Mouse (Mus musculus) forebrain, embryonic 10.5 days (tissue): Measurements from ENCODE around the gene Nfe2l1. TPM values are rescaled to one million over a fixed set of nuclear protein-coding genes. Genes with fewer than 3 reads are reported as not detected.

Source experiments
- DNase-seq: peaks from one replicate; pipeline ENCODE4 v3.0.0-alpha.2; 2017; ENCODE audit warnings: low spot score; ENCODE audit errors: extremely low spot score
- H3K27ac ChIP-seq: fragments of 300-500 bp; sonication (generic); 2 replicates; pipeline ENCODE4 v1.5.1; 2016; ENCODE audit warnings: mild to moderate bottlenecking
- H3K27me3 ChIP-seq: fragments of 300-500 bp; sonication (generic); 2 replicates; pipeline ENCODE4 v1.6.1; 2016; ENCODE audit warnings: mild to moderate bottlenecking; ENCODE audit not compliant: poor library complexity, severe bottlenecking
- H3K36me3 ChIP-seq: fragments of 300-500 bp; sonication (generic); replicated peaks from 2 replicates; pipeline ENCODE4 v1.6.1; 2016; ENCODE audit warnings: mild to moderate bottlenecking, moderate library complexity
- H3K4me1 ChIP-seq: fragments of 300-500 bp; sonication (generic); 2 replicates; pipeline ENCODE4 v1.6.1; 2016
- H3K4me3 ChIP-seq: fragments of 300-500 bp; sonication (generic); 2 replicates; pipeline ENCODE4 v1.5.1; 2016; ENCODE audit warnings: mild to moderate bottlenecking, moderate library complexity
- H3K9me3 ChIP-seq: fragments of 300-500 bp; sonication (generic); 2 replicates; pipeline ENCODE4 v1.6.1; 2016; ENCODE audit warnings: mild to moderate bottlenecking, moderate library complexity
- WGBS: fragments of 180-500 bp; shearing (Covaris S2); methylation state at CpG from one replicate; pipeline ENCODE4 v1.1.7; 2016; 5-methylcytosine and 5-hydroxymethylcytosine counted together
- polyA plus RNA-seq: library from polyadenylated mRNA; unstranded; fragments of >200 nt; fragmentation: Nextera tagmentation; extraction: Ambion mirVana; gene quantifications from 2 replicates; pipeline ENCODE4 v1.2.1, GENCODE M21; 2016

Nfe2l1 gene
- 64.7 and 66.0 TPM in 2 replicates for polyA plus RNA-seq

DNA sequence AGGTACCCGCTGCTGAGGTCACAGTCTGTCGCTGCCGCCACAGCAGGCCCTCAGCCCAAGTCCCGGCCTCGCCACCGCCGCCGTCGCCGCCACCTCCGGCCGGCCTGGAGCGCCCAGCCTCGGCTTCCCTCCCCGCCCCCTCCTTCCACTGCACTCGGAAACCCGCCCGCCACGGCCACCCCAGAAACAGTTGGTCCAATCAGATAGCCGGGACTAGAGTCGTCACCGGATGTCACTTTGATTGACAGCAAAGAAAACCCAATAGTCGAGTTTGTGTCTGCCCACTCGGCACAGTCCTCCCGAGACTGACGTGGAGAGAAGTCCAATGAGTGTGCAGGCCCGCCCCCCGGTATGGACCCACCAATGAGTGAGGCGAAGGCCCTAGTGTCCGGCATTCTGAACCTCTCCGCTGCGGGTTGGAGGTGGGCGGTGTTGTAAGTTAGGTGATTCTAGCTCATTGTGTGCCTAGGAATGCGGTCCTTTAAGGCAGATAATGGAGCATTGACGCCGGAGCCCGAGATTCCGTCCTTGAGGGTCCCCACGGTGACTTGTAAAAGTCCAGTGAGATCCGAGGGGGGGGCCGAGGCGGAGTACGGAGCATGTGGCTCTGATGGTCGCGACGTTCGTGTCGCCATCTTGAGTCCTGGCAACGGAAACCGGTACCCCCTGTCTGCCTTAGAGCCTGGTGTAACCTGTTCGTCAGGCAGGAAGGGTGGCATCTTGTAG, at the start of gene Nfe2l1:
TSS of gene Nfe2l1 (minus strand) at position 156 of the 726 bp plus-strand sequence.
- H3K4me1 ChIP-seq: peaks cover 53% of the 10 kb centered on the region

GRCm38 (mm10) chr11:96879359-96879758, 49.6 kb upstream of the Nfe2l1 start:
- no peak for DNase-seq
- Histone ChIP-seq H3K4me3 (no peak overlapping the region), H3K4me1 (peaks cover 73% of the 10 kb centered on the region), H3K27me3 (no peaks in the 10 kb centered on the region), H3K27ac (peak overlapping the region; percentile 95), H3K36me3 (no peaks in the 10 kb centered on the region), H3K9me3 (no peaks in the 10 kb centered on the region)
- 18% methylated on average over 7 of the region's 7 CpGs for WGBS

More for the DNA sequence above, at the start of gene Nfe2l1:
- peak; percentile 99 for DNase-seq
- under 1% methylated on average over 51 of the region's 51 CpGs for WGBS
- Histone ChIP-seq H3K27ac (peak within 1 kb of the TSS; percentile 97), H3K9me3 (no peaks in the 10 kb centered on the region), H3K4me3 (peak within 1 kb of the TSS; percentile 80), H3K27me3 (no peaks in the 10 kb centered on the region), H3K36me3 (peaks cover 32% of the 10 kb centered on the region)

GRCm38 (mm10) chr11:96878715-96879114, 48.9 kb upstream of the Nfe2l1 start:
- Histone ChIP-seq H3K4me3 (no peak overlapping the region; the same call in 1 of the 2 replicates), H3K4me1 (peaks cover 73% of the 10 kb centered on the region), H3K36me3 (no peaks in the 10 kb centered on the region), H3K27me3 (no peaks in the 10 kb centered on the region), H3K27ac (peak overlapping the region; percentile 95), H3K9me3 (no peaks in the 10 kb centered on the region)
- 46% methylated on average over 3 of the region's 3 CpGs for WGBS
- DNase-seq: no peak

DNA sequence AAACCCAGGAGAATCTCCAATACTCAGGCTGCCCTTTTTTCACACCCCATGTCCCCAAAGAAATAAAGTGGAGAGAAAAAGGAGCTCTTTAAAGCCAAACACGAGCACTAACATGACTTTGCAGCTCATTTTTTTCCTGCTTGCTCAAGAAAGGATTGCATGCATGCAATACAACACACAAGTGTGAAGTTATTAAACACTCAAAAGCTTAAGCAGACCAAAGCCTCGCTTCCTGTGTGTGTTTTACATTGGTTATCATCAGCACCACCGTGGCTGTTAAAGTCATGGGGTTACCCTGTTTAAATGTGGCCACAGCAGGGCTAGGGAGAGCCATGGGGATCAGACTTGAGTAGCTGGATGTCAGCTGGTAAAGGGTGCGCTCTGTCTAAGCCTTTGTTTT, 47.3 kb upstream of the Nfe2l1 start:
- Histone ChIP-seq H3K4me3 (peak overlapping the region; percentile 46; the same call in 1 of the 2 replicates), H3K36me3 (no peaks in the 10 kb centered on the region), H3K27me3 (no peaks in the 10 kb centered on the region), H3K9me3 (no peaks in the 10 kb centered on the region), H3K27ac (peak overlapping the region; percentile 95), H3K4me1 (peaks cover 86% of the 10 kb centered on the region)
- DNase-seq: no peak
- WGBS: 50% methylated on average over 4 of the region's 4 CpGs

DNA sequence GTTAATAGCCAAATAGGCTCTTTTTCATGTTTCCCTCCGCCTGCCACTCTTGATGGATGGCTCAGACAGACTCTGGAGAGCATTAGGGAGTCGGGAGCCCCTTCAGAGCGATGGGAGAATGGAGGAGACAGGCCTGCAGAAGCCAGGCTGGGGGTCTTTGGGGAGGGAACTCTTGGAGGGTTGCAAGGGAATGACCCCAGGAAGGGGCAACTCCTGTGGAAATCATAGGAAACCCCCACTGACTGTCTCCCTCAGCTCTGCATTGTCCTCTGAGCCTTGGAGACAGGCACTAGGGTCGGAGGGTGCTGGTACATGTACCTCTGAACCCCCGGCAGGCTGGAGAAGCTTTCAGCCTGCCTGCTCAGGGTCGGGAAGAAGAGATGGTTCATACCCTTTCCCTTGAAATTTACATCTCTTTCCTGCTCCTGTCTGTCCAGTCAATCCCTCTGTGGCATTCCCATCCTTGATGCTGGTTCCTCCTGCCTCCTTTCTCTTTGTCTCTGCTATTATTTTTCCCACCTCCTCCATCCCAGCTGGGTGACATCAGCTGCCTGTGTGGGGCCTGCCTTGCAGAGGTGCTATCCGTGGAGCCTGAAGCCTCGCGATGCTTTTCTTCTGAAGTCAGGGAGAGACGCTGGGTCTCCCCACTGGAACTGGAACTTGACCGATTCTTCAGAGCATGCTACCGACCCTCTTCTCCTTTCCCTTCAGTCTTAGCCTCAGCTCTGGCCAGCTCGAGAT, 46.7 kb upstream of the Nfe2l1 start:
- H3K4me3 ChIP-seq: peak overlapping the region; percentile 46
- WGBS: 2% methylated on average over 13 of the region's 13 CpGs
- peak overlapping the region; percentile 95 for H3K27ac ChIP-seq
- H3K36me3 ChIP-seq: no peaks in the 10 kb centered on the region
- H3K4me1 ChIP-seq: peaks cover 92% of the 10 kb centered on the region
- no peaks in the 10 kb centered on the region for H3K9me3 ChIP-seq
- H3K27me3 ChIP-seq: no peaks in the 10 kb centered on the region
- peak; percentile 74 for DNase-seq

DNA sequence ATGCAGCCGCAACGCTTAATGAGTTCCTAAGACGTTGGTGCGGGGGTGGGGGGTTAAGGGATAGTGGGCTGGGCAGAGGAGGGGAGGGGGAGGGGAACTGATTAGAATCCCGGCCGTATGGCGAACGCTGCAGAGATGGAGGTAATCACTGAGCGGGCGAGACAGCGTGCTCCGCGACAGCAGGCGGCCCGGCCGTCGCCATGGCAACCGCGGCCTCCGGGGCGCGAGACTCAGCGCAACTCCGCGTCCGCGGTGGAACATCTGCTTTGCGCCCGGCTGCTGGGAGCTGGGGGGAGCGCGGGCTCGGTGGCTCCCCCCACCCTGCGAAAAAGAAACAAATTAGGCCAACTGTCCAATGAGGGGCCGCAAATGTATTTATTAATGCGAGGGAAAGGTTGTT, 46.0 kb upstream of the Nfe2l1 start:
- H3K4me1 ChIP-seq: peaks cover 95% of the 10 kb centered on the region

DNA sequence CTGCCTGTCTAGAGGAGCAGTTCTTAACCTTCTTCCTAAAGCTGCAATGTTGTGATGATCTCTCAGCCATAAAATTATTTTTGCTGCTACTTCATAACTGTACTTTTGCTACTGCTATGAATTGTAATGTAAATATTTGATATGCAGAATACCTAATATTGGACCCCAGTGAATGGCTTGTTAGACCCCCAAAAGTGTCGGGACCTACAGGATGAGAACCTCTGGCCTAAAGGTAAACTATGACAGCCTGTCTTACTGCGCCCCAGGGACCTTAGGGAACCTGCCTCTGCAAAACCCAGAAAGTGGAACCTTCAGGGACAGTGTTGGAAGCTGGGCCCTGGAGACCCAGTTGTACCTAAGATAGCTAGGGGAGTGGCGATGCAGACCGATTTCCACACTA, 45.5 kb upstream of the Nfe2l1 start:
- Histone ChIP-seq H3K9me3 (no peaks in the 10 kb centered on the region), H3K36me3 (no peaks in the 10 kb centered on the region), H3K4me1 (peaks cover 96% of the 10 kb centered on the region), H3K27ac (peak overlapping the region; percentile 95), H3K4me3 (peak overlapping the region; percentile 46), H3K27me3 (no peaks in the 10 kb centered on the region)
- DNase-seq: no peak
- 8% methylated on average over 4 of the region's 4 CpGs for WGBS

More for the DNA sequence above, 46.0 kb upstream of the Nfe2l1 start:
- H3K36me3 ChIP-seq: no peaks in the 10 kb centered on the region
- peak; percentile 95 for DNase-seq
- peak overlapping the region; percentile 46 for H3K4me3 ChIP-seq
- H3K27me3 ChIP-seq: no peaks in the 10 kb centered on the region
- WGBS: 0% methylated on average over 35 of the region's 35 CpGs
- peak overlapping the region; percentile 95 for H3K27ac ChIP-seq
- no peaks in the 10 kb centered on the region for H3K9me3 ChIP-seq

GRCm38 (mm10) chr11:96873601-96874140, 43.9 kb upstream of the Nfe2l1 start:
- Histone ChIP-seq H3K4me3 (peak overlapping the region; percentile 39), H3K27ac (peak overlapping the region; percentile 95), H3K27me3 (no peaks in the 10 kb centered on the region), H3K36me3 (no peaks in the 10 kb centered on the region), H3K4me1 (peaks cover 90% of the 10 kb centered on the region), H3K9me3 (no peaks in the 10 kb centered on the region)
- 7% methylated on average over 11 of the region's 11 CpGs for WGBS
- DNase-seq: peak; percentile 73

DNA sequence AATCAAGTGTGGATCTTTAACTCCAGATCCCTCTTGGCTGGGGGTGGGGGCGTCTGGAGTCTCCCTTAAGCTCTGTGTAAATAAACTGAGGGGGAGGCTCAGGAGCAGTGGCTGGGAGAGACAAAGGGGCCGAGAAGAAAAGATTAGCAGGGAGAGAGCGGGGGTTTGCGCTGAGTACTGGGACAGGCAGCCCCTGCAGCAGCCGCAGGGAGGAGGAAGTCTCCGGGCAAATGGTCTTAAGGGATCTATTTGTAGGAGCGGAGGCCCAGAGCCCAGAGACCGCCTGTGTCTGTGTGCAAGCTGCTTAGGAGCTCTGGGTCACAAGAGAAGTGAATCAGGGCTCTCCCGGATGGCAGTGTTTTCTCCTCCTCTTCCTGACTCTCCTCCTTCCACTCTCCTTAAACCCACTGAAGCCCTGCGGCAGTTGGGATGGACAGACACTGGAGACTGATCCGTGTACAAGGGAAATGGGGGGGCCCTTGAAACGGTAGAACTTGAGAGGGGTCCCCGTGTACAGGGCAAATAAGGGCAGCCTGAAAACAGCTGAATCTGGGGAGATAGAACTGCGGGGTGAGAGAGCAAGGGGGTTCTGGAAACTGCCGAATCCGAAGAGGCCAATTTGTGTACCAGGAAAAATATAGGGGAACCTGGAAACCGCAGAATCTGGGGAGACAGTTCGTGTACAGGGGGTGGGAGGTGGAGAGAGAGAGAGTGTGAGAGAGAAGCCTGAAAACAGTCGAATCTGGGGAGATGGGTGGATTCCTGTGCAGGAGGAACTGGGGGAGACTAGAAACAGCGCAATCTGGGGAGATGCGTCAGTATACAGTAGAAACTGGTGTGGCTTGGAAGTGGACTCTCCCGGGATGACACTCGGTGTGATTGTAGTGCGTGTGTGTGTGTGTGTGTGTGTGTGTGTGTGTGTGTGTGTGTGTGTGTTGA, 42.9 kb upstream of the Nfe2l1 start:
- Histone ChIP-seq H3K4me3 (peak overlapping the region; percentile 39), H3K4me1 (peaks cover 81% of the 10 kb centered on the region), H3K27me3 (no peaks in the 10 kb centered on the region), H3K9me3 (no peaks in the 10 kb centered on the region), H3K36me3 (no peaks in the 10 kb centered on the region), H3K27ac (peak overlapping the region; percentile 95)
- peak; percentile 82 for DNase-seq
- WGBS: 2% methylated on average over 24 of the region's 24 CpGs

DNA sequence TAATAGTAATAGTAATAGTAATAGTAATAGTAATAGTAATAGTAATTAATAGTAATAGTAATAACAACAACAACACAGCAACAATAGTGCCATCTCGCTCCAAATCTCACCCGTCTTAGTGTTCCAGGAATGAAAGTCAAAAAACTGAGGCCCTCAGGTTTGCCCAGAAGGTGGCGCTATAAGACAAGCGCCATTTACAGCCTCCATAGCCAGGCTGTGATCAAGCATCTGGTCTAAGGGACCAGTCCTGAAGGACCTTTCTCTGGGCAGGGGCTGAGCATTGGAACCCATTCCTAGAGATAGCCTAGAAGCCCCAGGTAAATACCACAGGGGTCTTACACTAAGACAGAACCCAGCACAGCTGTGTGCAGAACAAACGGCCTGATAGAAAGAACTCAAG, 37.4 kb upstream of the Nfe2l1 start:
- WGBS: 16% methylated on average over 5 of the region's 5 CpGs
- no peaks in the 10 kb centered on the region for H3K9me3 ChIP-seq
- H3K4me3 ChIP-seq: no peak overlapping the region
- H3K4me1 ChIP-seq: peaks cover 57% of the 10 kb centered on the region
- H3K27ac ChIP-seq: peak overlapping the region; percentile 84
- DNase-seq: peak; percentile 81
- no peaks in the 10 kb centered on the region for H3K36me3 ChIP-seq
- peaks cover 5% of the 10 kb centered on the region; the same call in 1 of the 2 replicates for H3K27me3 ChIP-seq

GRCm38 (mm10) chr11:96863206-96863995, 33.6 kb upstream of the Nfe2l1 start:
- Histone ChIP-seq H3K27me3 (peaks cover 15% of the 10 kb centered on the region), H3K9me3 (no peaks in the 10 kb centered on the region), H3K36me3 (no peaks in the 10 kb centered on the region)

More at GRCm38 (mm10) chr11:96863206-96863995, 33.6 kb upstream of the Nfe2l1 start:
- WGBS: 22% methylated on average over 26 of the region's 26 CpGs
- Histone ChIP-seq H3K27ac (peak overlapping the region; percentile 80), H3K4me1 (peaks cover 52% of the 10 kb centered on the region), H3K4me3 (peak overlapping the region; percentile 38)
- peak; percentile 79 for DNase-seq
